Mouse (Mus musculus): ENCODE measurements around the gene Washc4. TPM values are rescaled to one million over a fixed set of nuclear protein-coding genes. Genes with fewer than 3 reads are reported as not detected.

Gene Washc4
- polyA plus RNA-seq, 1 experiment from 2014 or later, result 35.0 TPM

- no peak for DNase-seq (ENCODE audit: low read depth, low spot score)
- in situ Hi-C loops (cut with MboI; ENCODE audit: low pct_unique_long_range_greater_than_20kb), result no loop called here
- no peaks in the 10 kb centered on the region for H3K27me3 ChIP-seq
- CTCF ChIA-PET, result no interaction called here
- POLR2A ChIA-PET, result no interaction called here
- TF ChIP-seq CTCF (IDR thresholded peaks at IDR 0.05), result peak; percentile 62
- ATAC-seq, result no peak
Observed at GRCm38 (mm10) chr10:83536436-83536835, 7.1 kb upstream of the Washc4 start.

DNA sequence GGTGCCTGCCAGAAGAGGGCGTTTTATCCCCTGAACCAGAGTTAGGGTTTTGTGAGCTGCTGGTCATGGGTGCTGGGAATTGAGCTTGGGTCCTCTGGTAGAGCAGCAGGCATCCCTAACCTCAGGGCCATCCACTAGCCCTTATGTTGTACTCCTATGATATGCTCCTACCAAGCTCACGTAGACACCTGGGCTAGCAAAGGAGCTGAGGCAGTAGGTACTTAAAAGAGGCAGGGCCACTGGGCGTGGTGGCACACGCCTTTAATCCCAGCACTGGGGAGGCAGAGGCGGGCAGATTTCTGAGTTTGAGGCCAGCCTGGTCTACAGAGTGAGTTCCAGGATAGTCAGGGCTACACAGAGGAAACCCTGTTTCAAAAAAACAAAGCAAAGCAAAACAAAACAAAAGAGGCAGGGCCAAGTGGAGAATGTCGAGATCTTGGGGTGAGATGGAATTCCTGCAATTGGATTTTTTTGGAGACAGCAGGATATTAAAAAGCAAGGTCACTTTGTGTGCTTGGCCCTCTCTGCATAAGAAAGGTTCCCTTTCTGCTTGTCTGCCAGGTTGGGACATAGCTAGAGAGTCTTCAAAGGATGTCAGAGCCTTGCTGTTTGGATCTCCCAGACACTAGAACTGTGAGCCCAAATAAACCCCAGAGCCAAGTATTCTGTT is 4.1 kb upstream of the Washc4 start:
- ChIA-PET CTCF (interaction anchor here (0.8 to 2.6 kb wide), 3 partner anchors 8 to 26 kb away, joined by 3 to 7 read pairs (median 4); no protein-coding TSS in a partner anchor), POLR2A (interaction anchor here (0.7 kb wide), 1 partner anchor 88 kb away, joined by 3 read pairs; no protein-coding TSS in a partner anchor)
- in situ Hi-C loops (cut with MboI; ENCODE audit: low pct_unique_long_range_greater_than_20kb), result no loop called here
- ATAC-seq (no peak), DNase-seq (ENCODE audit: low read depth, low spot score) (no peak)
- H3K27me3 ChIP-seq, result no peaks in the 10 kb centered on the region
- no peak for TF ChIP-seq CTCF (IDR thresholded peaks at IDR 0.05)

GRCm38 (mm10) chr10:83540092-83540491 is 3.5 kb upstream of the Washc4 start:
- in situ Hi-C loops (cut with MboI; ENCODE audit: low pct_unique_long_range_greater_than_20kb), result loop anchor here (5.0 kb wide), 1 partner anchor 178 kb away; the partner anchor contains the start of gene D10Wsu102e
- ChIA-PET POLR2A (interaction anchor here (0.7 kb wide), 1 partner anchor 10 kb away, joined by 4 read pairs; no protein-coding TSS in a partner anchor), CTCF (interaction anchor here (0.8 to 2.6 kb wide), 3 partner anchors 9 to 25 kb away, joined by 3 to 7 read pairs (median 4); no protein-coding TSS in a partner anchor)
- no peak for ATAC-seq
- no peak for DNase-seq (ENCODE audit: low read depth, low spot score)
- no peaks in the 10 kb centered on the region for H3K27me3 ChIP-seq
- no peak for TF ChIP-seq CTCF (IDR thresholded peaks at IDR 0.05)

GRCm38 (mm10) chr10:83542241-83542640 is 1.3 kb upstream of the Washc4 start:
- POLR2A ChIA-PET, result no interaction called here
- in situ Hi-C loops (cut with MboI; ENCODE audit: low pct_unique_long_range_greater_than_20kb), result loop anchor here (5.0 kb wide), 1 partner anchor 180 kb away; the partner anchor contains the start of gene D10Wsu102e
- CTCF ChIA-PET, result interaction anchor here (1.7 kb wide), 1 partner anchor 10 kb away, joined by 6 read pairs; no protein-coding TSS in a partner anchor
- TF ChIP-seq CTCF (IDR thresholded peaks at IDR 0.05), result no peak
- no peak for DNase-seq (ENCODE audit: low read depth, low spot score)
- H3K27me3 ChIP-seq, result no peaks in the 10 kb centered on the region
- no peak for ATAC-seq

DNA sequence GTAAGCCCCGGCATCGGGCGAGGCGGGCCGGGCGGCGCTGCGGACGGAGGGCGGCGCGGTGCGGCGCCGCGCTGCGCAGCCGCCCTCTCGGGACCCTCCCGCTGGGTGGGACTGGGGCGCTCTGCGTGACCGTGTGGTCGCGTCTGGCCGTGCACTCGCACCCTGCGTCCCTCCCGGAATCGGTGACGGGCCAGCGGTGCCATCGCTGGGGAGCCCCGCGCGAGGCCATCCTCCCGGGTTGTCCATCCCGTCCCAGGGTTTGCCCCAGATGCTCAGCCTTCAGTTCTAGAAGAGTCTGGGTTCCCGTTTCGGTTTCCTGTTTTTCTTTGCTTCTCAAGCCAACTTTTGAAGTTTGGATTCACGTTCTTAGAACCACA is 539 bp downstream of the Washc4 start:
- ChIA-PET CTCF (no interaction called here), POLR2A (interaction anchor here (1.1 kb wide), 1 partner anchor 9 kb away, joined by 3 read pairs; no protein-coding TSS in a partner anchor)
- ATAC-seq (peak; percentile 55), DNase-seq (ENCODE audit: low read depth, low spot score) (no peak)
- TF ChIP-seq CTCF (IDR thresholded peaks at IDR 0.05), result no peak
- no peaks in the 10 kb centered on the region for H3K27me3 ChIP-seq
- in situ Hi-C loops (cut with MboI; ENCODE audit: low pct_unique_long_range_greater_than_20kb), result loop anchor here (5.0 kb wide), 1 partner anchor 182 kb away; the partner anchor contains the start of gene D10Wsu102e

DNA sequence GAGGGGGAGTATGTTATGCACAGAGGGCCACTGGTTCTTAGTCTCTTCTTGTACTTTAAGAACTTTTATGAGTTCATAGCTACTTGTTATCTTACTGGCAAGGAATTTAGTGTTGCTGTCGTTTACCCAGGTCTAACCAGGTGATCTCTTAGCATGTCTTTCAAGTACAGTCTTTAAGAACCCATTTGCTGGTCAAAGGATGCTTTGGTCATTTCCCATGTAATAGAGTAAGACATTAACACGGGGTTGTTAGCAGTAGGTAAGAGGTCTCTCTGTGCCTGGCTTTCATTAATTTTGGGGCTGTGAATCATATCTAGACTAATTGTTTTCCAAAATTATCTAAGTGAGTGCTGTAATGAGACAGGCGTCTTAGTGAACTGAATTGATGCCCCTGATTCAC is 1.8 kb downstream of the Washc4 start:
- in situ Hi-C loops (cut with MboI; ENCODE audit: low pct_unique_long_range_greater_than_20kb), result no loop called here
- ATAC-seq, result no peak
- TF ChIP-seq CTCF (IDR thresholded peaks at IDR 0.05), result no peak
- H3K27me3 ChIP-seq, result no peaks in the 10 kb centered on the region
- no peak for DNase-seq (ENCODE audit: low read depth, low spot score)
- ChIA-PET CTCF (interaction anchor here (1.2 kb wide), 1 partner anchor 13 kb away, joined by 3 read pairs; no protein-coding TSS in a partner anchor), POLR2A (interaction anchor here (0.9 to 1.1 kb wide), 2 partner anchors 8 to 103 kb away, joined by 3 read pairs; partner anchors contain the start of gene Appl2)

DNA sequence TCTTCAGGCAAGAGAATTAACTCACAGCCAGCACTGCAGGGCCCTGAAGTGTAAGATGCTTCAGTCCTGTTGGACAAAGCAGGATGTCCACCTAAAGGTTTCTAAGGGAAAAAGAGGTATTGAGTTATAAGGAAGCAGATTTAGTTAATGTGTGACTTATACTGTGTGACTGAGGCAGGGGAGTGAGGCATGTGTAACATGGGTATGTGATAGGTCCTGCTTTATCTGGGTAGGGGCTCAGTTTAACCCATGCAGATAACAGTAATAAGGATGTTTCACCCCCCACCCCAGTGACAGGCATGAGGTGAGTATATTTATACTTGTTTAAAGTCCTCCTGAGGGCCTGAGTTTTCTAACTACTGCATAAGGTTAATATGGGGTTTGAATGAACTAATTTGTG is 19.5 kb downstream of the Washc4 start:
- no peak for TF ChIP-seq CTCF (IDR thresholded peaks at IDR 0.05)
- no peaks in the 10 kb centered on the region for H3K27me3 ChIP-seq
- ChIA-PET CTCF (no interaction called here), POLR2A (no interaction called here)
- ATAC-seq (no peak), DNase-seq (ENCODE audit: low read depth, low spot score) (no peak)
- in situ Hi-C loops (cut with MboI; ENCODE audit: low pct_unique_long_range_greater_than_20kb), result no loop called here

- no peaks in the 10 kb centered on the region for H3K27me3 ChIP-seq
- DNase-seq (ENCODE audit: low read depth, low spot score) (no peak), ATAC-seq (no peak)
- TF ChIP-seq CTCF (IDR thresholded peaks at IDR 0.05), result peak; percentile 35
- CTCF ChIA-PET, result interaction anchor here (0.8 to 2.6 kb wide), 6 partner anchors 12 to 26 kb away, joined by 3 to 6 read pairs (median 3); no protein-coding TSS in a partner anchor
- in situ Hi-C loops (cut with MboI; ENCODE audit: low pct_unique_long_range_greater_than_20kb), result no loop called here
- POLR2A ChIA-PET, result no interaction called here
Observed at GRCm38 (mm10) chr10:83565449-83566441, 22.2 kb downstream of the Washc4 start.

- no peak for TF ChIP-seq CTCF (IDR thresholded peaks at IDR 0.05)
- CTCF ChIA-PET, result no interaction called here
- POLR2A ChIA-PET, result no interaction called here
- no peak for DNase-seq (ENCODE audit: low read depth, low spot score)
- ATAC-seq, result no peak
- no peaks in the 10 kb centered on the region for H3K27me3 ChIP-seq
- in situ Hi-C loops (cut with MboI; ENCODE audit: low pct_unique_long_range_greater_than_20kb), result no loop called here
Observed at GRCm38 (mm10) chr10:83590801-83591200, 47.2 kb downstream of the Washc4 start.

DNA sequence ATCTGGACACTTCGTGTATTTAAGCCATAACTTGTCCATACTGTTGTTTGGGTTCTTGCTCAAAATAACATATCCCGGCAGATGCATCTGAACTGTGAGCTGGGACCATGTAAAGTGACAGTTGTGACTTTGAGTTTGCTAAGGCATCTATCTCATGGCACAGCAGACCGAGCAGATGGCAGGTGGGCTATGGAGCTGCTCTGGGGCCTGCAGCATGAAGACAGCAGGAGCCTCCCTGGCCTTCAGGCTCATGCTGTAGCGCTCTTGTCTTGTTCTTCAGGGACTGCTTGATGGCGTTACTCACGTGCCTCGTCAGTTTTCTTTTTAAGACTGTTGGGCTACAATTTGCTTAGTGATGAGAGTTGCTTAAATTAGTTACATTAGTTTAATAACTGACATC is 49.1 kb downstream of the Washc4 start:
- no peak for ATAC-seq
- ChIA-PET CTCF (no interaction called here), POLR2A (interaction anchor here (1.0 kb wide), 1 partner anchor 21 kb away, joined by 3 read pairs; no protein-coding TSS in a partner anchor)
- TF ChIP-seq CTCF (IDR thresholded peaks at IDR 0.05), result no peak
- DNase-seq (ENCODE audit: low read depth, low spot score), result no peak
- in situ Hi-C loops (cut with MboI; ENCODE audit: low pct_unique_long_range_greater_than_20kb), result no loop called here
- no peaks in the 10 kb centered on the region for H3K27me3 ChIP-seq

Data from Patski (cell line).